Mouse (Mus musculus) embryonic fibroblast, embryonic 13.5 days (primary cell): Measurements from ENCODE around the gene Arhgef26. TPM values are rescaled to one million over a fixed set of nuclear protein-coding genes. Genes with fewer than 3 reads are reported as not detected.

Experiments used
- H3K27ac ChIP-seq: 2 replicates; pipeline ENCODE4 v1.5.1; 2012; ENCODE audit warnings: low read length, control low read depth, inconsistent platforms; ENCODE audit not compliant: insufficient read depth
- H3K4me1 ChIP-seq: 2 replicates; pipeline ENCODE4 v1.6.1; 2011; ENCODE audit warnings: low read length; ENCODE audit not compliant: control insufficient read depth, insufficient read depth
- H3K4me3 ChIP-seq: 2 replicates; pipeline ENCODE4 v1.5.1; 2011; ENCODE audit warnings: mild to moderate bottlenecking, control low read depth, low read length; ENCODE audit not compliant: insufficient read depth
- CTCF ChIP-seq: IDR thresholded peaks from 2 replicates; pipeline ENCODE4 v1.5.1; 2011; ENCODE audit warnings: mild to moderate bottlenecking, control low read depth, low read length, moderate library complexity, borderline replicate concordance; ENCODE audit not compliant: insufficient read depth
- POLR2A ChIP-seq: IDR thresholded peaks from 2 replicates; pipeline ENCODE4 v1.6.1; 2011; ENCODE audit warnings: low read depth, mild to moderate bottlenecking, control low read depth, low read length, moderate library complexity
- polyA plus RNA-seq: library from polyadenylated mRNA; stranded (reverse); fragments of >200 nt; gene quantifications from 2 replicates; pipeline ENCODE4 v1.2.4, GENCODE M21; 2011; ENCODE audit warnings: low read depth; ENCODE audit not compliant: missing spikeins, insufficient read length

Gene Arhgef26
- polyA plus RNA-seq, 1 experiment: 1.1 TPM

- H3K4me3 ChIP-seq: no peak overlapping the region
- TF ChIP-seq CTCF (no peak), POLR2A (no peak)
- no peaks in the 10 kb centered on the region for H3K4me1 ChIP-seq
- no peak overlapping the region for H3K27ac ChIP-seq
These were observed 105.5 kb downstream of the Arhgef26 start for GRCm38 (mm10) chr3:62443582-62444194.

GRCm38 (mm10) chr3:62446271-62446670 is 108.1 kb downstream of the Arhgef26 start:
- Histone ChIP-seq H3K4me1 (no peaks in the 10 kb centered on the region), H3K4me3 (no peak overlapping the region), H3K27ac (no peak overlapping the region)
- TF ChIP-seq POLR2A (no peak), CTCF (no peak)

GRCm38 (mm10) chr3:62447151-62447550 is 109.0 kb downstream of the Arhgef26 start:
- Histone ChIP-seq H3K4me3 (no peak overlapping the region), H3K27ac (no peak overlapping the region)
- TF ChIP-seq CTCF (no peak), POLR2A (no peak)

GRCm38 (mm10) chr3:62449871-62450496 is 111.8 kb downstream of the Arhgef26 start:
- Histone ChIP-seq H3K27ac (no peak overlapping the region), H3K4me3 (no peak overlapping the region), H3K4me1 (no peaks in the 10 kb centered on the region)
- no peak for TF ChIP-seq POLR2A
- TF ChIP-seq CTCF: no peak

More at GRCm38 (mm10) chr3:62447151-62447550, 109.0 kb downstream of the Arhgef26 start:
- H3K4me1 ChIP-seq: no peaks in the 10 kb centered on the region

- Histone ChIP-seq H3K4me3 (no peak overlapping the region), H3K4me1 (no peaks in the 10 kb centered on the region), H3K27ac (no peak overlapping the region)
- no peak for TF ChIP-seq CTCF
- TF ChIP-seq POLR2A: no peak
These were observed 114.8 kb downstream of the Arhgef26 start for GRCm38 (mm10) chr3:62452961-62453360.

- Histone ChIP-seq H3K4me1 (no peaks in the 10 kb centered on the region), H3K4me3 (no peak overlapping the region), H3K27ac (no peak overlapping the region)
- TF ChIP-seq POLR2A (no peak), CTCF (no peak)
These were observed 116.0 kb downstream of the Arhgef26 start for GRCm38 (mm10) chr3:62454096-62454495.

GRCm38 (mm10) chr3:62455854-62456253 is 117.7 kb downstream of the Arhgef26 start:
- no peak overlapping the region for H3K4me3 ChIP-seq
- TF ChIP-seq POLR2A (no peak), CTCF (no peak)
- H3K4me1 ChIP-seq: no peaks in the 10 kb centered on the region
- no peak overlapping the region for H3K27ac ChIP-seq

- TF ChIP-seq CTCF (peak; percentile 73), POLR2A (no peak)
- Histone ChIP-seq H3K4me3 (no peak overlapping the region), H3K4me1 (no peaks in the 10 kb centered on the region), H3K27ac (no peak overlapping the region)
These were observed 120.3 kb downstream of the Arhgef26 start for GRCm38 (mm10) chr3:62458284-62459013.

GRCm38 (mm10) chr3:62459483-62459882 is 121.3 kb downstream of the Arhgef26 start:
- H3K27ac ChIP-seq: no peak overlapping the region
- H3K4me3 ChIP-seq: no peak overlapping the region
- H3K4me1 ChIP-seq: no peaks in the 10 kb centered on the region
- TF ChIP-seq CTCF: no peak
- TF ChIP-seq POLR2A: no peak

GRCm38 (mm10) chr3:62464276-62464675 is 126.1 kb downstream of the Arhgef26 start:
- no peaks in the 10 kb centered on the region for H3K4me1 ChIP-seq
- H3K27ac ChIP-seq: no peak overlapping the region
- no peak overlapping the region for H3K4me3 ChIP-seq
- TF ChIP-seq CTCF: no peak
- no peak for TF ChIP-seq POLR2A
